Mouse (Mus musculus) liver, embryonic 15.5 days (tissue): ENCODE data around the gene Ampd2. TPM values are rescaled to one million over a fixed set of nuclear protein-coding genes. Genes with fewer than 3 reads are reported as not detected.

Experiments
- ATAC-seq: fragments of 200-750 bp; cut with Nextera tagmentation; 2 replicates; pipeline ENCODE4 v1.8.0; 2017; ENCODE audit warnings: moderate number of reproducible peaks, mild to moderate bottlenecking, moderate library complexity; ENCODE audit not compliant: insufficient read depth
- H3K27ac ChIP-seq: fragments of 300-500 bp; sonication (generic); replicated peaks from 2 replicates; pipeline ENCODE4 v1.5.1; 2015; ENCODE audit warnings: mild to moderate bottlenecking, inconsistent platforms
- H3K27me3 ChIP-seq: fragments of 300-500 bp; sonication (generic); 2 replicates; pipeline ENCODE4 v1.6.1; 2015; ENCODE audit warnings: mild to moderate bottlenecking, inconsistent platforms
- H3K36me3 ChIP-seq: fragments of 300-500 bp; sonication (generic); replicated peaks from 2 replicates; pipeline ENCODE4 v1.6.1; 2015; ENCODE audit warnings: moderate library complexity, mild to moderate bottlenecking, inconsistent platforms
- H3K4me1 ChIP-seq: fragments of 300-500 bp; sonication (generic); replicated peaks from 2 replicates; pipeline ENCODE4 v1.6.1; 2015; ENCODE audit warnings: inconsistent platforms
- H3K4me2 ChIP-seq: fragments of 300-500 bp; sonication (generic); 2 replicates; pipeline ENCODE4 v1.6.1; 2015; ENCODE audit warnings: moderate library complexity, mild to moderate bottlenecking, inconsistent platforms
- H3K4me3 ChIP-seq: fragments of 300-500 bp; sonication (generic); replicated peaks from 2 replicates; pipeline ENCODE4 v1.5.1; 2015; ENCODE audit warnings: mild to moderate bottlenecking, inconsistent platforms
- H3K9ac ChIP-seq: fragments of 300-500 bp; sonication (generic); 2 replicates; pipeline ENCODE4 v1.6.1; 2015; ENCODE audit warnings: moderate library complexity, mild to moderate bottlenecking, inconsistent platforms
- H3K9me3 ChIP-seq: fragments of 300-500 bp; sonication (generic); replicated peaks from 2 replicates; pipeline ENCODE4 v1.6.1; 2016; ENCODE audit warnings: inconsistent platforms
- WGBS: fragments of 180-500 bp; shearing (Covaris S2); methylation state at CpG from one replicate; pipeline ENCODE4 v1.1.7; 2015; ENCODE audit warnings: mixed read lengths; ENCODE audit not compliant: insufficient replicate concordance; 5-methylcytosine and 5-hydroxymethylcytosine counted together
- polyA plus RNA-seq: library from polyadenylated mRNA; unstranded; fragments of >200 nt; fragmentation: Nextera tagmentation; extraction: Ambion mirVana; gene quantifications from 2 replicates; pipeline ENCODE4 v1.2.1, GENCODE M21; 2015

The Ampd2 gene
- polyA plus RNA-seq, 1 experiment from 2014 or later = 63.7 TPM

GRCm38 (mm10) chr3:108033156-108033555, 53.3 kb downstream of the Ampd2 start:
- no peak for ATAC-seq
- H3K9ac ChIP-seq = no peak overlapping the region
- no peaks in the 10 kb centered on the region for H3K27me3 ChIP-seq

GRCm38 (mm10) chr3:108032113-108032512, 54.3 kb downstream of the Ampd2 start:
- no peak overlapping the region for H3K4me3 ChIP-seq
- H3K9ac ChIP-seq = no peak overlapping the region
- no peak overlapping the region for H3K27ac ChIP-seq
- H3K36me3 ChIP-seq = no peaks in the 10 kb centered on the region
- H3K4me2 ChIP-seq = no peak overlapping the region
- H3K27me3 ChIP-seq = no peaks in the 10 kb centered on the region
- no peak for ATAC-seq
- 0 out of 2 replicates have a peak, but pooled peaks cover 8% of the 10 kb centered on the region for H3K4me1 ChIP-seq
- H3K9me3 ChIP-seq = no peaks in the 10 kb centered on the region

More at GRCm38 (mm10) chr3:108033156-108033555, 53.3 kb downstream of the Ampd2 start:
- H3K9me3 ChIP-seq = no peaks in the 10 kb centered on the region
- H3K4me3 ChIP-seq = no peak overlapping the region
- no peaks in the 10 kb centered on the region for H3K36me3 ChIP-seq
- 0 out of 2 replicates have a peak, but pooled peaks cover 8% of the 10 kb centered on the region for H3K4me1 ChIP-seq
- no peak overlapping the region for H3K4me2 ChIP-seq
- no peak overlapping the region for H3K27ac ChIP-seq
- 56% methylated on average over 5 of the region's 5 CpGs for whole genome bisulfite sequencing

GRCm38 (mm10) chr3:108028641-108029365, 57.6 kb downstream of the Ampd2 start:
- Histone ChIP-seq H3K9me3 (no peaks in the 10 kb centered on the region), H3K4me2 (no peak overlapping the region), H3K27me3 (no peaks in the 10 kb centered on the region), H3K27ac (0 out of 2 replicates have a peak overlapping the region, but pooled peaks have one; percentile 19), H3K4me1 (0 out of 2 replicates have a peak, but pooled peaks cover 19% of the 10 kb centered on the region), H3K9ac (no peak overlapping the region), H3K36me3 (no peaks in the 10 kb centered on the region), H3K4me3 (no peak overlapping the region)
- ATAC-seq = no peak
- 60% methylated on average over 4 of the region's 4 CpGs for WGBS

- H3K4me2 ChIP-seq = no peak overlapping the region
- H3K4me1 ChIP-seq = peaks cover 30% of the 10 kb centered on the region; the same call in 1 of the 2 replicates
- 45% methylated on average over 1 of the region's 1 CpGs for WGBS
- no peaks in the 10 kb centered on the region for H3K36me3 ChIP-seq
- no peak overlapping the region for H3K4me3 ChIP-seq
- H3K9ac ChIP-seq = no peak overlapping the region
- no peaks in the 10 kb centered on the region for H3K9me3 ChIP-seq
- no peak overlapping the region for H3K27ac ChIP-seq
- no peak for ATAC-seq
- H3K27me3 ChIP-seq = no peaks in the 10 kb centered on the region
Observed at GRCm38 (mm10) chr3:108026597-108026996, 59.9 kb downstream of the Ampd2 start.

GRCm38 (mm10) chr3:108026049-108026448, 60.4 kb downstream of the Ampd2 start:
- WGBS = 28% methylated on average over 5 of the region's 5 CpGs
- H3K27me3 ChIP-seq = no peaks in the 10 kb centered on the region
- no peaks in the 10 kb centered on the region for H3K9me3 ChIP-seq
- no peak overlapping the region for H3K4me2 ChIP-seq
- peaks cover 30% of the 10 kb centered on the region; the same call in 1 of the 2 replicates for H3K4me1 ChIP-seq
- H3K27ac ChIP-seq = 0 out of 2 replicates have a peak overlapping the region, but pooled peaks have one; percentile 6
- H3K9ac ChIP-seq = no peak overlapping the region
- no peak for ATAC-seq
- H3K36me3 ChIP-seq = no peaks in the 10 kb centered on the region
- H3K4me3 ChIP-seq = no peak overlapping the region

- H3K27me3 ChIP-seq = no peaks in the 10 kb centered on the region
- no peak overlapping the region for H3K4me3 ChIP-seq
- no peaks in the 10 kb centered on the region for H3K36me3 ChIP-seq
- no peak overlapping the region for H3K9ac ChIP-seq
- peaks cover 30% of the 10 kb centered on the region; the same call in 1 of the 2 replicates for H3K4me1 ChIP-seq
- ATAC-seq = peak; percentile 59
- no peaks in the 10 kb centered on the region for H3K9me3 ChIP-seq
- peak overlapping the region; percentile 39 for H3K27ac ChIP-seq
- WGBS = 44% methylated on average over 4 of the region's 4 CpGs
- H3K4me2 ChIP-seq = no peak overlapping the region
Observed at GRCm38 (mm10) chr3:108025318-108025717, 61.1 kb downstream of the Ampd2 start.

Other genes with a start within 250 kb of the Ampd2 start
- 0.20 TPM in 1 of 2 replicates, not detected in the other for gene Eps8l3, start 209.4 kb downstream of the Ampd2 start, polyA plus RNA-seq
- gene Gstm5, start 190.8 kb downstream of the Ampd2 start, polyA plus RNA-seq = 158 and 174 TPM in 2 replicates
- 28.8 and 38.6 TPM in 2 replicates for gene Gstm7, start 154.8 kb downstream of the Ampd2 start, polyA plus RNA-seq
- 17.2 TPM in 2 replicates for gene Gstm6, start 142.9 kb downstream of the Ampd2 start, polyA plus RNA-seq
- 14.9 and 15.4 TPM in 2 replicates for gene Gstm3, start 117.4 kb downstream of the Ampd2 start, polyA plus RNA-seq
- gene Gstm2, start 100.2 kb downstream of the Ampd2 start, polyA plus RNA-seq = 6.3 and 7.1 TPM in 2 replicates
- gene Gstm1, start 68.7 kb downstream of the Ampd2 start, polyA plus RNA-seq = 415 and 453 TPM in 2 replicates
- 18.5 and 19.1 TPM in 2 replicates for gene Gstm4, start 41.8 kb downstream of the Ampd2 start, polyA plus RNA-seq
- 2.7 and 3.8 TPM in 2 replicates for gene Gnat2, start 6.1 kb upstream of the Ampd2 start, polyA plus RNA-seq
- 63.4 and 66.5 TPM in 2 replicates for gene Gnai3, start 59.5 kb upstream of the Ampd2 start, polyA plus RNA-seq
- gene Gpr61, start 68.2 kb upstream of the Ampd2 start, polyA plus RNA-seq = 0.02 TPM in 1 of 2 replicates, not detected in the other
- gene Amigo1, start 99.7 kb upstream of the Ampd2 start, polyA plus RNA-seq = 0.75 and 1.1 TPM in 2 replicates
- 2.2 TPM in 2 replicates for gene Cyb561d1, start 114.6 kb upstream of the Ampd2 start, polyA plus RNA-seq
- gene Atxn7l2, start 124.3 kb upstream of the Ampd2 start, polyA plus RNA-seq = 2.0 and 2.6 TPM in 2 replicates
- 0.39 and 0.78 TPM in 2 replicates for gene Sypl2, start 140.0 kb upstream of the Ampd2 start, polyA plus RNA-seq
- gene Psma5, start 170.3 kb upstream of the Ampd2 start, polyA plus RNA-seq = 151 and 152 TPM in 2 replicates
- 3.8 and 4.4 TPM in 2 replicates for gene Sort1, start 197.4 kb upstream of the Ampd2 start, polyA plus RNA-seq